Mouse (Mus musculus) stomach, embryonic 16.5 days (tissue): Measurements from ENCODE around the gene B4galt3. TPM values are rescaled to one million over a fixed set of nuclear protein-coding genes. Genes with fewer than 3 reads are reported as not detected.

ENCODE experiments used
- ATAC-seq: fragments of 200-750 bp; cut with Nextera tagmentation; 2 replicates; pipeline ENCODE4 v1.8.0; 2017; ENCODE audit warnings: moderate number of reproducible peaks, moderate TSS enrichment; ENCODE audit not compliant: insufficient read depth, low FRiP score
- H3K27ac ChIP-seq: fragments of 300-500 bp; sonication (generic); 2 replicates; pipeline ENCODE4 v1.5.1; 2014; ENCODE audit warnings: low read length
- H3K27me3 ChIP-seq: fragments of 300-500 bp; sonication (generic); 2 replicates; pipeline ENCODE4 v1.6.1; 2014; ENCODE audit warnings: low read length, control low read depth, mixed read lengths; ENCODE audit not compliant: control insufficient read depth, insufficient read depth
- H3K36me3 ChIP-seq: fragments of 300-500 bp; sonication (generic); 2 replicates; pipeline ENCODE4 v1.6.1; 2014; ENCODE audit warnings: low read length; ENCODE audit not compliant: control insufficient read depth, insufficient read depth
- H3K4me1 ChIP-seq: fragments of 300-500 bp; sonication (generic); 2 replicates; pipeline ENCODE4 v1.6.1; 2014; ENCODE audit warnings: low read length, control low read depth, mixed read lengths; ENCODE audit not compliant: control insufficient read depth, insufficient read depth
- H3K4me2 ChIP-seq: fragments of 300-500 bp; sonication (generic); 2 replicates; pipeline ENCODE4 v1.6.1; 2014; ENCODE audit warnings: low read depth, low read length, mixed read lengths
- H3K4me3 ChIP-seq: fragments of 300-500 bp; sonication (generic); replicated peaks from 2 replicates; pipeline ENCODE4 v1.5.1; 2014; ENCODE audit warnings: mild to moderate bottlenecking, low read length
- H3K9ac ChIP-seq: fragments of 300-500 bp; sonication (generic); 2 replicates; pipeline ENCODE4 v1.6.1; 2014; ENCODE audit warnings: low read length
- H3K9me3 ChIP-seq: fragments of 300-500 bp; sonication (generic); replicated peaks from 2 replicates; pipeline ENCODE4 v1.6.1; 2016; ENCODE audit warnings: low read length, control low read depth; ENCODE audit not compliant: control insufficient read depth
- WGBS: fragments of 180-500 bp; shearing (Covaris S2); extraction: QIAGEN DNeasy Blood & Tissue Kit; methylation state at CpG from one replicate; pipeline ENCODE4 v1.1.7; 2014; 5-methylcytosine and 5-hydroxymethylcytosine counted together
- polyA plus RNA-seq: library from polyadenylated mRNA; unstranded; fragments of >200 nt; fragmentation: Nextera tagmentation; extraction: Ambion mirVana; gene quantifications from 2 replicates; pipeline ENCODE4 v1.2.1, GENCODE M21; 2015

Gene B4galt3
- polyA plus RNA-seq, 1 experiment from 2014 or later = 71.5 TPM

GRCm38 (mm10) chr1:171248386-171249226, 21.5 kb upstream of the B4galt3 start:
- Histone ChIP-seq H3K27ac (peak overlapping the region; percentile 97), H3K4me1 (peaks cover 46% of the 10 kb centered on the region), H3K27me3 (no peaks in the 10 kb centered on the region), H3K9me3 (no peaks in the 10 kb centered on the region), H3K36me3 (0 out of 2 replicates have a peak, but pooled peaks cover 9% of the 10 kb centered on the region), H3K4me3 (no peak overlapping the region), H3K9ac (no peak overlapping the region), H3K4me2 (0 out of 2 replicates have a peak overlapping the region, but pooled peaks have one; percentile 59)
- 54% methylated on average over 3 of the region's 3 CpGs for WGBS
- no peak for ATAC-seq

GRCm38 (mm10) chr1:171249913-171250600, 20.1 kb upstream of the B4galt3 start, which contains the start of gene Adamts4:
Adamts4 (plus strand) TSS chr1:171250421.
- peak within 1 kb of the TSS; percentile 66 for H3K9ac ChIP-seq
- no peaks in the 10 kb centered on the region for H3K27me3 ChIP-seq

GRCm38 (mm10) chr1:171250680-171251593, 19.2 kb upstream of the B4galt3 start, which contains the start of gene Ndufs2:
Ndufs2 (minus strand) TSS chr1:171251388.
- peak within 1 kb of the TSS; percentile 48 for H3K4me3 ChIP-seq
- peak within 1 kb of the TSS; percentile 56 for H3K4me2 ChIP-seq
- peaks cover 41% of the 10 kb centered on the region for H3K4me1 ChIP-seq
- H3K27me3 ChIP-seq = no peaks in the 10 kb centered on the region
- WGBS = 25% methylated on average over 26 of the region's 26 CpGs
- no peak for ATAC-seq
- H3K9me3 ChIP-seq = 0 out of 2 replicates have a peak, but pooled peaks cover 2% of the 10 kb centered on the region
- 0 out of 2 replicates have a peak, but pooled peaks cover 2% of the 10 kb centered on the region for H3K36me3 ChIP-seq
- H3K9ac ChIP-seq = peak within 1 kb of the TSS; percentile 66
- peak within 1 kb of the TSS; percentile 92 for H3K27ac ChIP-seq

More at GRCm38 (mm10) chr1:171249913-171250600, 20.1 kb upstream of the B4galt3 start, which contains the start of gene Adamts4:
- Histone ChIP-seq H3K9me3 (0 out of 2 replicates have a peak, but pooled peaks cover 2% of the 10 kb centered on the region), H3K36me3 (0 out of 2 replicates have a peak, but pooled peaks cover 2% of the 10 kb centered on the region), H3K4me1 (peaks cover 46% of the 10 kb centered on the region), H3K4me2 (peak within 1 kb of the TSS; percentile 56), H3K27ac (peak within 1 kb of the TSS; percentile 92), H3K4me3 (peak within 1 kb of the TSS; percentile 48)
- ATAC-seq = no peak
- WGBS = 21% methylated on average over 5 of the region's 5 CpGs

- H3K27me3 ChIP-seq = no peaks in the 10 kb centered on the region
- peaks cover 36% of the 10 kb centered on the region for H3K4me1 ChIP-seq
- 0 out of 2 replicates have a peak, but pooled peaks cover 2% of the 10 kb centered on the region for H3K9me3 ChIP-seq
- H3K27ac ChIP-seq = peak overlapping the region; percentile 92
- H3K36me3 ChIP-seq = 0 out of 2 replicates have a peak, but pooled peaks cover 2% of the 10 kb centered on the region
- peak overlapping the region; percentile 48 for H3K4me3 ChIP-seq
- H3K9ac ChIP-seq = peak overlapping the region; percentile 66
- H3K4me2 ChIP-seq = peak overlapping the region; percentile 56
- peak; percentile 60 for ATAC-seq
- 10% methylated on average over 13 of the region's 13 CpGs for WGBS
Measured at GRCm38 (mm10) chr1:171251594-171252324, 18.4 kb upstream of the B4galt3 start.

GRCm38 (mm10) chr1:171252415-171252814, 17.7 kb upstream of the B4galt3 start:
- 53% methylated on average over 17 of the region's 17 CpGs for WGBS
- H3K36me3 ChIP-seq = 0 out of 2 replicates have a peak, but pooled peaks cover 2% of the 10 kb centered on the region
- no peaks in the 10 kb centered on the region for H3K27me3 ChIP-seq
- peak overlapping the region; percentile 48 for H3K4me3 ChIP-seq
- peak overlapping the region; percentile 92 for H3K27ac ChIP-seq
- peak overlapping the region; percentile 56 for H3K4me2 ChIP-seq
- peak overlapping the region; percentile 66 for H3K9ac ChIP-seq
- peaks cover 36% of the 10 kb centered on the region for H3K4me1 ChIP-seq
- ATAC-seq = no peak
- H3K9me3 ChIP-seq = 0 out of 2 replicates have a peak, but pooled peaks cover 2% of the 10 kb centered on the region

DNA sequence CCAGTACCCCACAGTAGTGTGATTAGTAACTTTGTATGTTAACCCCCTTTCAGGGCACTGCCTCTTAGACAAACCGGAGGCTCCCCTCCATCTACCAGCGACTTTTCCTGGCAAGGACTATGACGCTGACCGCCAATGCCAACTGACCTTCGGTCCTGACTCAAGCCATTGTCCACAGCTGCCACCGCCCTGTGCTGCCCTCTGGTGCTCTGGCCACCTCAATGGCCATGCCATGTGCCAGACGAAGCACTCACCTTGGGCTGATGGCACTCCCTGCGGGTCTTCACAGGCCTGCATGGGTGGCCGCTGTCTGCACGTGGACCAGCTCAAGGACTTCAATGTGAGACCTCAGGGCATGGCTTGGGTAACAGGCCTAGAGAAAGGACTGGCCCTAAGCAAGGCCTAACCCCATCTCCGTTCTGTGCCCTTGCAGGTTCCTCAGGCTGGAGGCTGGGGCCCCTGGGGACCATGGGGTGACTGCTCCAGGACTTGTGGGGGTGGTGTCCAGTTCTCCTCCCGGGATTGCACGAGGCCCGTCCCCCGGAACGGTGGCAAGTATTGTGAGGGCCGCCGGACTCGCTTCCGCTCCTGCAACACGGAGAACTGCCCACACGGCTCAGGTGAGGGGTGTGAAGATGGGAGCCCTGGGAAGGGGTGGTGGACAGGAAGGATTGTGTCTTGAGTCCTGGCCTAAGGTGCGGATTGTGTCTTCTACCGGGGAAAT, 13.9 kb upstream of the B4galt3 start:
- H3K4me1 ChIP-seq = peaks cover 21% of the 10 kb centered on the region

GRCm38 (mm10) chr1:171256937-171257548, 13.1 kb upstream of the B4galt3 start:
- no peak overlapping the region for H3K4me2 ChIP-seq
- H3K9ac ChIP-seq = no peak overlapping the region
- 0 out of 2 replicates have a peak, but pooled peaks cover 2% of the 10 kb centered on the region for H3K9me3 ChIP-seq
- H3K27ac ChIP-seq = no peak overlapping the region
- WGBS = 58% methylated on average over 15 of the region's 15 CpGs
- peaks cover 22% of the 10 kb centered on the region for H3K4me1 ChIP-seq
- no peaks in the 10 kb centered on the region for H3K27me3 ChIP-seq
- ATAC-seq = no peak
- no peak overlapping the region for H3K4me3 ChIP-seq
- 0 out of 2 replicates have a peak, but pooled peaks cover 2% of the 10 kb centered on the region for H3K36me3 ChIP-seq

More for the DNA sequence above, 13.9 kb upstream of the B4galt3 start:
- H3K9ac ChIP-seq = no peak overlapping the region
- no peaks in the 10 kb centered on the region for H3K27me3 ChIP-seq
- no peak overlapping the region for H3K4me3 ChIP-seq
- ATAC-seq = no peak
- no peak overlapping the region for H3K27ac ChIP-seq
- H3K36me3 ChIP-seq = 0 out of 2 replicates have a peak, but pooled peaks cover 2% of the 10 kb centered on the region
- no peak overlapping the region for H3K4me2 ChIP-seq
- 0 out of 2 replicates have a peak, but pooled peaks cover 2% of the 10 kb centered on the region for H3K9me3 ChIP-seq
- WGBS = 86% methylated on average over 24 of the region's 24 CpGs
